Mouse (Mus musculus) B cell, adult 67 days (primary cell): ENCODE measurements around the gene Gm13103. TPM values are rescaled to one million over a fixed set of nuclear protein-coding genes. Genes with fewer than 3 reads are reported as not detected.

Source experiments
- total RNA-seq, 2 experiments: library from RNA; stranded (reverse); gene quantifications; 4 replicates each; pipeline ENCODE4 v1.2.4; 2023

Gm13103 gene
- total RNA-seq = not detected

DNA sequence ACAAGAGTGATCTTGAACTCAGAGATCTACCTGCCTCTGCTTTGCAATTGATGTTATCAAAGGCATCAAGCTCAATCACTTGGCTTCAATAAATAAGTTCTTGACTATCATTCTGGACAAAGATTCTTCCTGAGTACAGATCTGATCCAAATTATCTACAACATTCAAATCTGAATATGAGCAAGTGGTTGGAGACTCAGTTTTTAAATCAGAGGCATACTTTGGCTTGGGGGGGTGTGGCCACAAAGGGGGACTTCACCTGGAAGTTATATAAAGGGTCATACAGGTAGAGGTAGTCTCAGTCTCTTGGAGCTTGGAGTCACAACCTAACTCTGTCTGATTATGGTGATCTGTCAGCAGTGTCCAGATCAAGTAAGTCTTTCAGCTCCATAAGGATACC, at the start of gene Gm13103:
Gene Gm13103 (plus strand): TSS at position 301 of the 400 bp plus-strand sequence.

GRCm38 (mm10) chr4:143815993-143816392, 30.3 kb upstream of the Gm13103 start, which contains the start of gene Gm13084:
Gene Gm13084, minus strand, starts transcription at chr4:143816093.

DNA sequence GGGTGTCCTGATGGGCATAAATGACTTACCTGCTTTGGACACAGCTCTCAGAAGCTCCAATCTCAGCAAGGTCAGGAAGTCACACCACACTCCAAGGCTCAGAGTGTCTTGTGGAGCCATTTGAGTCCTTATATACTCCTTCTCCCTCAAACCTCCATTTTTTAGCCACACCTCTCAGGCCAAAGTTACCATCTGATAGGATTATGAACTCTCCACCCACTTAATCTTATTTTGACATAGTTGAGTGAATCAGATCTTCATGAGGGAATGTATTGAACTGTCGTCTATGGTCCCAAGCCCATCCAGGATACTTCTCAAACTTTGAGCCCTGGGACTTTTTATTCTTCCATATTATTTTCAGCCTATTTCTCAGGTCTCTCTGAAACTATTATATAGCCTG, 54.0 kb downstream of the Gm13103 start, which contains the start of gene Pramef6:
Gene Pramef6 (minus strand): TSS at position 101 of the 400 bp plus-strand sequence.

Other genes with a start within 250 kb of the Gm13103 start
- gene Gm13083, start 231.5 kb upstream of the Gm13103 start, total RNA-seq = not detected
- not detected for gene Gm13088, start 189.3 kb upstream of the Gm13103 start, total RNA-seq
- not detected for gene Gm13089, start 143.8 kb upstream of the Gm13103 start, total RNA-seq
- not detected for gene Gm13078, start 127.0 kb upstream of the Gm13103 start, total RNA-seq
- not detected for gene Gm13023, start 57.1 kb upstream of the Gm13103 start, total RNA-seq
- not detected for gene Gm13084, start 30.4 kb upstream of the Gm13103 start, total RNA-seq
- not detected for gene Pramef6, start 53.9 kb downstream of the Gm13103 start, total RNA-seq
- gene Pramef25, start 104.5 kb downstream of the Gm13103 start, total RNA-seq = not detected
- not detected for gene Gm13101, start 120.5 kb downstream of the Gm13103 start, total RNA-seq
- not detected for gene Pramef17, start 147.9 kb downstream of the Gm13103 start, total RNA-seq
- not detected for gene Pramel4, start 212.6 kb downstream of the Gm13103 start, total RNA-seq